Mouse (Mus musculus) lung, postnatal 10 days (tissue): Measurements from ENCODE around the gene Krtap2-4.
"Not testable (repeated sequence)": the region's sequence is repeated elsewhere in the genome, so short reads cannot be mapped to it uniquely, and the experiment has no call there.

Experiments
- DNase-seq: peaks from one replicate; pipeline ENCODE4 v3.0.0; 2021

Krtap2-4 gene

GRCm38 (mm10) chr11:99614796-99615363 is at the start of gene Krtap2-4:
TSS of gene Krtap2-4 (minus strand) at chr11:99614846.
- no peak for DNase-seq

GRCm38 (mm10) chr11:99662802-99663201 is 48.2 kb upstream of the Krtap2-4 start:
- no peak for DNase-seq

GRCm38 (mm10) chr11:99659256-99659655 is 44.6 kb upstream of the Krtap2-4 start:
- no peak for DNase-seq

- not testable (repeated sequence) for DNase-seq
Measured at GRCm38 (mm10) chr11:99658467-99659010, 43.9 kb upstream of the Krtap2-4 start, which contains the start of gene Gm11563. TSS of gene Gm11563 (minus strand) at chr11:99658960.

- no peak for DNase-seq
Measured at GRCm38 (mm10) chr11:99657051-99657450, 42.4 kb upstream of the Krtap2-4 start.

- DNase-seq, result no peak
Measured at GRCm38 (mm10) chr11:99650136-99650535, 35.5 kb upstream of the Krtap2-4 start, which contains the start of gene Gm11555. TSS of gene Gm11555 (minus strand) at chr11:99650236.

GRCm38 (mm10) chr11:99646444-99646843 is 31.8 kb upstream of the Krtap2-4 start:
- no peak for DNase-seq

- no peak for DNase-seq
Measured at GRCm38 (mm10) chr11:99644351-99644750, 29.7 kb upstream of the Krtap2-4 start.

GRCm38 (mm10) chr11:99643635-99644139 is 29.0 kb upstream of the Krtap2-4 start, which contains the start of gene Krtap4-7:
TSS of gene Krtap4-7 (minus strand) at chr11:99644089.
- DNase-seq, result not testable (repeated sequence)

GRCm38 (mm10) chr11:99640926-99641325 is 26.3 kb upstream of the Krtap2-4 start:
- no peak for DNase-seq

GRCm38 (mm10) chr11:99637086-99637485 is 22.4 kb upstream of the Krtap2-4 start:
- DNase-seq, result no peak

- DNase-seq, result no peak
Measured at GRCm38 (mm10) chr11:99634653-99635134, 20.0 kb upstream of the Krtap2-4 start, which contains the start of gene Krtap4-2. TSS of gene Krtap4-2 (minus strand) at chr11:99635084.

GRCm38 (mm10) chr11:99633293-99633692 is 18.6 kb upstream of the Krtap2-4 start:
- no peak for DNase-seq

- DNase-seq, result no peak
Measured at GRCm38 (mm10) chr11:99630890-99631289, 16.2 kb upstream of the Krtap2-4 start.

GRCm38 (mm10) chr11:99628138-99628537 is 13.5 kb upstream of the Krtap2-4 start, which contains the start of gene Krtap4-1:
TSS of gene Krtap4-1 (minus strand) at chr11:99628238.
- no peak for DNase-seq

GRCm38 (mm10) chr11:99620335-99620734 is 5.7 kb upstream of the Krtap2-4 start, which contains the start of gene Gm11562:
TSS of gene Gm11562 (minus strand) at chr11:99620435.
- DNase-seq, result no peak

- not testable (repeated sequence) for DNase-seq
Measured at GRCm38 (mm10) chr11:99610089-99610488, 4.6 kb downstream of the Krtap2-4 start, which contains the start of gene Gm11937. TSS of gene Gm11937 (minus strand) at chr11:99610189.

- DNase-seq, result no peak
Measured at GRCm38 (mm10) chr11:99609126-99609525, 5.5 kb downstream of the Krtap2-4 start.

GRCm38 (mm10) chr11:99603208-99603607 is 11.4 kb downstream of the Krtap2-4 start, which contains the start of gene Gm11938:
TSS of gene Gm11938 (minus strand) at chr11:99603308.
- DNase-seq, result not testable (repeated sequence)

GRCm38 (mm10) chr11:99597742-99598141 is 16.9 kb downstream of the Krtap2-4 start, which contains the start of gene Krtap9-3:
TSS of gene Krtap9-3 (minus strand) at chr11:99598105.
- DNase-seq, result not testable (repeated sequence)

- DNase-seq, result no peak
Measured at GRCm38 (mm10) chr11:99590981-99591380, 23.7 kb downstream of the Krtap2-4 start, which contains the start of gene Krtap1-3. TSS of gene Krtap1-3 (minus strand) at chr11:99591339.

GRCm38 (mm10) chr11:99585096-99585495 is 29.6 kb downstream of the Krtap2-4 start:
- no peak for DNase-seq

GRCm38 (mm10) chr11:99583245-99583704 is 31.4 kb downstream of the Krtap2-4 start, which contains the start of gene Krtap1-4:
TSS of gene Krtap1-4 (minus strand) at chr11:99583654.
- DNase-seq, result no peak
